Mouse (Mus musculus) left cerebral cortex, postnatal 36 days (tissue): Measurements from ENCODE around the gene Pde4d. TPM values are rescaled to one million over a fixed set of nuclear protein-coding genes. Genes with fewer than 3 reads are reported as not detected.
A peak's percentile ranks its signal among the peaks of the same experiment; 100 is the strongest.

Experiments used
- DNase-seq, 2 experiments: peaks; one replicate each; pipeline ENCODE4 v3.0.0; 2021 to 2022; ENCODE audit warnings: low spot score in 2 of 2, mixed read lengths in 1 of 2
- intact Hi-C: fragments of 180-260 bp; cut with DNase I; formaldehyde crosslinking; loops from one replicate; pipeline ENCODE4 v1.15.1; 2025
- total RNA-seq, 2 experiments: library from RNA; stranded (reverse); gene quantifications; 2 replicates each; pipeline ENCODE4 v1.2.3; 2021

Gene Pde4d
- total RNA-seq, 2 experiments from 2014 or later: 110 to 119 TPM

DNA sequence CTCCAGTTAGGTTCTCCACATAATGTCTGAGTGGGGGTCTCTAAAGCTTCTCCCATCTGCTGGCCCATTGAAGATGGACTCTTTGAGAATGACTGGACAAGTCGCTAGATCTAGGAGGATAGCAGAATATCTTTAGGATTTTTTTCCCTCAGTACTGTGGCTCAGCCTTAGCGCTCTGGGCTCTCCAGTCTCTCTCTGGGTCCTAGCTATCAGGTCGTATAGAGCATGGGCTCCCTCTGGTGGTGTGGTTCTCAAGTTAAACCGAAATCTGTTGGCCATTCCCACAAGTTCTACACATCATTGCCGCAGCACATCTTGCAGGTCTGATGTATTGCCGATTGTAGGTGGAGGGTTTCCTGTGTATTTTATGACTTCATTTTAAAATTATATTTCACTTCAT lies 1098.0 kb downstream of the Pde4d start:
- intact Hi-C loops: loop anchor here (2.0 to 10.0 kb wide), 3 partner anchors 103 to 319 kb away; no protein-coding TSS in a partner anchor
- DNase-seq: peak; percentile 70 to 73

DNA sequence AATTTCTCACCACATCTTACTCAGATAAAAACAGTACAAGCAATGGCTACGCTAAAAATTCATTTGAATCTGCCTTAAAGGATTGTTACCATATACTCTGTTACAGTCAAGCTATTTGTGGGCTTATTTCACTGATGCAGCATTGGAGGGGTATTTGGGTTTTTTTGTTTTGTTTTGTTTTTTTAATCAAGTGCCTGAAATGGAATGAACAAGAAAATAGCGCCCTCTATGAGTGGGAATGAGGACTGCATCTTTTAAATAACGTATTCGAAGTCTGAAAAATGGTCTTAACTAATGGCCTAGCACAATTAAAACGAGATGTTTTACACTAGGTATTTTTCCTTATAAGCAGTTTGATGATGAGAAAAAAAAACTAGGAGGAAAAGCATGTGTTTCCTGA lies 1098.5 kb downstream of the Pde4d start:
- intact Hi-C loops: loop anchor here (5.0 to 10.0 kb wide), 2 partner anchors 103 to 206 kb away; no protein-coding TSS in a partner anchor
- DNase-seq: no peak

DNA sequence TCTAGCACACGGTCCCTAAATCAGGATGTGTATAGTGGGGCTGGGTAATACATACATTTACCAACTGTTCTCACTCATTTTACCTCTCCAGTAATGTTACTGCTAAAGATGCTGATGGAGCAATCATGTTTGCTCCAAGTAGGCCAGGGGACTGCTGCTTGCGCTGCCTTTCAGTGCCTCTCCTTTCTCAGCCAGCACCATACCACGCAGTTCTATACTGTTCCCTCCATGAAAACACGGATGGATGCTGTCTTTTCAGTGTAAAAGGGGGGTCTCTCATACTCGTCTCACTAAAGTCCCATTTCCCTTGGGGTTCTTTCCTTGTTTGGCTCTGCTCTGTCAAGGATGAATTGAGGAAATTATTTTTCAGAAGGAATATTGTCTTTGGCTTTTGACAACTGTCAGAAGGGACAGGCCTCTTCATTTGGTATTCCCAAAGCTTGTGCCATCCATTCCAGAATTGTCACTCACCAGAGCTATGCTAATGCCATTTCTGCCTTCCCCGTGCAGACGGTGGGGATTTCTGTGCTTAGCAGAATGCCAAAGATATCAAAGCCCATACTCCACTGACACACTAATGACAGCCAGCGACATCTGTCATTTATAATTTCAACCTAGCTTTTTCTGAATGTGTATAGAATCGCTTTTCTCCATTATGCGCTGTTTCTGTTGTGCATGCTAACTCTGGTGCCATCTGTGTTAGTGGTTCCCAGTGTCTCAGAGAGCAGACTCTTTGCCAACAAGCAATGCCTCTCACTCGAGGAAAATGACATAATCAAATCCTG lies 1099.2 kb downstream of the Pde4d start:
- no peak for DNase-seq
- intact Hi-C loops: loop anchor here (5.0 to 10.0 kb wide), 2 partner anchors 104 to 207 kb away; no protein-coding TSS in a partner anchor

- intact Hi-C loops: no loop called here
- DNase-seq: no peak
These were observed 1102.1 kb downstream of the Pde4d start for GRCm38 (mm10) chr13:109551836-109552235.

- intact Hi-C loops: loop anchor here (5.0 kb wide), 1 partner anchor 52 kb away; no protein-coding TSS in a partner anchor
- no peak for DNase-seq
These were observed 1105.8 kb downstream of the Pde4d start for GRCm38 (mm10) chr13:109555513-109555912.

GRCm38 (mm10) chr13:109556853-109557252 lies 1107.1 kb downstream of the Pde4d start:
- no peak for DNase-seq
- intact Hi-C loops: loop anchor here (5.0 kb wide), 1 partner anchor 50 kb away; no protein-coding TSS in a partner anchor

- DNase-seq: no peak
- intact Hi-C loops: loop anchor here (5.0 kb wide), 1 partner anchor 49 kb away; no protein-coding TSS in a partner anchor
These were observed 1108.9 kb downstream of the Pde4d start for GRCm38 (mm10) chr13:109558341-109559257.

DNA sequence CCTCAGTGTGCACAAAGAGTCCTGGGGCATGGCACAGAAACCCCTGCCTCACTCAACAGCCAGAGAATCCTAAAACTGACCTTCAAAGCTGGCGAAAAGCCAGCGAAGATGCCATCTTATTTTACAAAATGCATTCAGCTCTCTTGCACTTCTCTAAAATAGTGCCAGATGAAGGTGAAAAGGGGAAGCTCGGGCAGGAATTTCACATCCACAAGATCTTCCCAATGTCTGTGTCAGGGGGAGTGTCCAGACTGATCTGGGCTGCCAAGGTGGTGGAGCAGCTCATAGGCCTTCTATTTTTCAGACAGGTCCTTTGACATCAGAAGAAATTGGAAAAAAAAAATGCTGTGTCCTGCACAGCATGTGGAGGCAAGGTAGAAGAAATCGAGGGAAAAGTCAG lies 1110.5 kb downstream of the Pde4d start:
- intact Hi-C loops: no loop called here
- no peak for DNase-seq

DNA sequence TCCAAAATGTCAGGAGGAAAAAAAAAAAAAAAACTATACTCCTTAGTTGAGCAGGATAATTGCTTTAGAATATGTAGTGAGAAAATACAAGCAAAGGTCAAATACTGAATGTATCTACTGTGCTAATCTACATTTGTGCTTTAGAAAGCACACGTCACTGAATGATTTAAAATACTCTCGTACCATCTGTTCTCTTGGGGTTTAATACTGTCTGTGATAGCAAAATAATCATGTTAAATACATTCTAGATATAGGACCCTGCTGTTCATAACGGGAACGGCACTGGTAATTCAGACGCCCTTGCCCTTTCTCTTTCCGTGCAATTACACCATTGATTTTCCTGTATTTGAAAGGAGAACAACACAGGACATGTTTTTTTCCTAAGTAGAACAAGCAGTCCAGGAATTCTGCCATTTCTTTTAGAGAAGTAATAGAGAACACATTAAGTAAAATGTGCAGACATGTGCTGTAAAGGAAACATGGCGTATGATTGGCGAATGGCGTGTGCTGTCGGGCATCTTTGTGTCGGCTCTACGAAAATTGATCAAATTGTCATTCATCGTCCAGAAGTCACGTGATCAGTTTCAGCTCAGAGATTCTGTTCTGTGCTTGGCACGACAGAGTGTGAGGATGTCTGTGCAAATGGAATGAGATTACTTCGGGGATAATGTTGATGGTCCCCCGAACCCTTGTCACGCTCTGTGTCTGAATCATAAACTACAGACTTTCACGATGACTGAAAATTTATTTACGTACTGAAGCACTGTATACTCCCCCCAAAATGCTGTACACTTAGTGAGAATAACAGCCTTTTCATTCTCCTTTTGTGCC lies 1119.1 kb downstream of the Pde4d start:
- intact Hi-C loops: no loop called here
- DNase-seq: no peak

DNA sequence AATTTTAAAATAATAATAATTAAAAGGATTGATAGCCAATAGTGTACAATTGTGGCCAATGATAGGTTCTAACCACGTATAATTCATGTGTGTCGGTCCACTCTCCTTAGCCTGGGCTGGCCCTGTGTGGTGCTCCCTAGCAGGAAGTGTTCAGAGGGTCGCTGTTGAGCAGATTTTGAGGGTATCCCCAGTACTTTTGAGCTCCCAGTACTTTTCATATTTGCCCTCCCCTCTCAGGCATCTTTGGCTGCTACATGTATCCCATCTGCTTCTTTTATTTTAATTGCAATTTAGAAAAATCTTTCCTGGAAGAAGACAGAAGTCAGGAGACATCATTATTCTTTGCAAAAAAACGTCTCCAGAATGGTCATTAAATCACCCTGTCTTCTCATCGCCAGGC lies 1119.7 kb downstream of the Pde4d start:
- DNase-seq: no peak
- intact Hi-C loops: no loop called here

GRCm38 (mm10) chr13:109576725-109577124 lies 1127.0 kb downstream of the Pde4d start:
- intact Hi-C loops: no loop called here
- no peak for DNase-seq

DNA sequence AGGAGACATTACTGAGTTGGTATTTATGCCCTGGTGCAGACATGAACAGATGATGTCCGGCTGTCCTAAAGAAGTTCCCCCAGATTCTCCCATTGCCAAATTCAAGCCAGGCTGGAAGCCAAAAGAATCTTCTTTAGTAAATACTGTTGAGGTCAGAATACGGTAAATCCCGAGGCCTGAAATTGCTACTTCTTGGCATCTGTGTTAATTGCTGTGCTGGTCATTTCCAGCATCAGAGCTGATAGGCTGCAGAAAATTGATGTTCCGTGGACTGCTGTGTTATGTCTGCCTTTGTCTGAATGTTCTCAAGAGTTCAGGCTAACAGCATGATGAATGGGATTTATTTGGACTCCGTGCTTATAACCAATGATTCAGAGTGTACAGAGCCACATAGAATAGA lies 1127.7 kb downstream of the Pde4d start:
- DNase-seq: no peak
- intact Hi-C loops: no loop called here

- intact Hi-C loops: no loop called here
These were observed 1128.2 kb downstream of the Pde4d start for GRCm38 (mm10) chr13:109577901-109578300.

DNA sequence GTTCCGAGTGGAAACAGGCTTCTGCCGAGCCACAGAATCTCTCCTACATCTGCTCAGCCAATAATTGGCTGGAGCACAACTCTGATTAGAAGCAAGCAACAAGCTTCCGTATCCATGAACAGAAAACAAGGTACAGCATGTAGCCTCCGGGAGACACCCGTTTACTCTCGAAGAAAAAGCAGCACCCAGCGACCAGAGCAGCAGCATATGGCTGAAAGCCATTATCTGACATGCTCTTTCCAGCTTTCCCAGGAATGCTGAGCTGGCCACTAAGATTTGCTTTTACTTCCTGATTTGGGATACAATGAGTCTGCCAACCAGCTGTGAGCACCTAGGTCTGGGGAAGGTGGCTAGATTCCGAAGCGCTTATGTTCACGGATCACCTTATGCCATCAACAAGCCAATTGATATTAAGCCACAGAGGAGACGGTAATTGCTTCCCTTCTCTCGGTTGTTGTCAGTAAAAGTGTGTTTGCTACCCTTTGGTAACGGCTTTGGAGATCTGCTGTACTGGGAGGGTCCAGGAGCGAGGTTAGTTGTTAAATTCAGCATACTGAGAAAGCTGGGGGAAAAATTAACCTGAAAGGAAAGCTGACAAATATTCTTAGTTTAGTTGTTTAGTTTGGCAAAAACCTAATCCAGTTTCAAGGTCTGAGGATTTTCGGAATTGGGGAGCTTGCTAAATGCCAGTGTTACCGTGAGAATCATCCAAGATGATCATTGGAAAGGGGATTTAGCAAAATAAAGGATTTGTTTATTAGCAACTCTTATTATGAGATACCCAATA lies 1131.7 kb downstream of the Pde4d start:
- intact Hi-C loops: no loop called here
- DNase-seq: no peak

More at GRCm38 (mm10) chr13:109577901-109578300, 1128.2 kb downstream of the Pde4d start:
- no peak for DNase-seq

DNA sequence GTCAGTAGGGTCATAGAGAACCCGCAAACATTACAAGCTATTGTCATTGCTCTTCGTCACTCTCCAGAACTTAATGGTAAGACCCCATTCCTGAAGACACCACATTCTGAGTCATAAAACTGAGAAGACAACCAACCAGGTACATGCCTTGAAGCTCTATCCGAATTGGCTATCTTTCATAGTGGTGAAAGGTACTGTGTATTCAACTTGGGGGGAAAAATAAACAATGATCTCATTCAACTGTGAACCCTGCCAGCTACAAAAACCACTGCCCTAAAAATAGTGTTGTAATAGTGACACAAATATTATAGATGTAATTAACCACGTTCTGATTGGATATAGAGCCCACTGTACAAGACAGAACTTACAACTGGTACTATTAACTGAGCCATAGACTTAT lies 1140.3 kb downstream of the Pde4d start:
- intact Hi-C loops: no loop called here
- no peak for DNase-seq

DNA sequence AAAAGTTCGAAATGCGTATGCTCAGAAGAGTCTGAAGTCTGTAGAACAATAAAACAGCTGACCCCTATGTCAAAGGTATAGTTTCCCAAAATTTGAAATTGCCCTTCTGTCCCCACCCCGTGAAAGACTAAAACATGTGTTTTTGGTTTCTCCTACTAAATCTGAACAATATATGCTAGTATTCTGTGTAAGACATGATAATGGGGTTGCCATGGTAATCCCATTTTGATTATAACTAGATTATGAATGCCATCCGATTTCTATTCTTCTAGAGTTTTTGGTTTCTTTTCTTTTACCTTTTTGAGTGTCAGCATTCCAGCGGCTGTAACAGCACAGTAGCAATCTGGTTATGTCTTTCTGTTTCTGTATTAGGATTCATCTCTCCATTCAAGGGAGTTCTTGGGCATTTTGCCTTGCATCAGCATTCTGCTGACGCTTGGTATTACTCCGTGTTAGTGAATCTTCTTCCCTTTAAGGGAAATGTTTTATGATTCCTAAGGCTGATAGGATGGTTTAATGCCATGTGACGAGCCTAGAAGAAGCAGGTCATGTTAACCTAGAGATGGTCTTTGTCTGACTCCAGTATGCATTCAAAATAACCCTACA lies 1142.5 kb downstream of the Pde4d start:
- intact Hi-C loops: no loop called here

DNA sequence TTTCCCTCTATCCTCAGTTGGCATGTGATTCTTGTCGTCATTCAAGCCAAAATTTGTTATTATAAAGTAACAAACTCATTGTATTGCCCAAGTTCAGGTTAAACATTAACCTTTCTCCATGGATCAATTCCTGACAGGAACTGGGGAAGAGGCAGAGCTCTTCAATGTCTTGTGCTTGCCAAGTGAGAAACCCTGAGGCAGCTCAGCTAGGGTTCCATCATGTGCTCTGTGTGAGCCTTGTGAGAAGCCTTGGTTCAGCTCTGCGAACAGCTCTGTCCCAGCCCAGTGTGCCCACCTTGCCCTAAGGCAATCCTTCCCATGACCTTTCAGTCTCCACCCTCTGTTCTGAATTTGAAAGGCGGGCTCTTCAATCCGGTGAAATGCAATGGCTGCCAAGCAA lies 1150.0 kb downstream of the Pde4d start:
- no peak for DNase-seq
- intact Hi-C loops: no loop called here

More for the DNA sequence above, 1142.5 kb downstream of the Pde4d start:
- DNase-seq: no peak

- no peak for DNase-seq
- intact Hi-C loops: no loop called here
These were observed 1154.3 kb downstream of the Pde4d start for GRCm38 (mm10) chr13:109604017-109604416.
